Mouse (Mus musculus) neural tube, embryonic 10.5 days (tissue): ENCODE measurements at regions not wholly inside any gene's neighbourhood (a gene's known extent, or its start where the extent isn't known, plus 50 kb on each side); places are given as distances from the start of the nearest gene placed in this dataset.
"Not testable (repeated sequence)": the region's sequence is repeated elsewhere in the genome, so short reads cannot be mapped to it uniquely, and the experiment has no call there.

Experiments
- DNase-seq: peaks from one replicate; pipeline ENCODE4 v3.0.0-alpha.2; 2017; ENCODE audit warnings: low spot score; ENCODE audit errors: extremely low spot score

GRCm38 (mm10) chr17:47271979-47272677 is 96.6 kb upstream of the Mrps10 start:
- DNase-seq, result no peak

GRCm38 (mm10) chr17:47269053-47269891 is 99.4 kb upstream of the Mrps10 start:
- DNase-seq, result no peak

GRCm38 (mm10) chr17:47267843-47268242 is 100.8 kb upstream of the Mrps10 start:
- DNase-seq, result no peak

- no peak for DNase-seq
Measured at GRCm38 (mm10) chr17:47267076-47267475, 101.6 kb upstream of the Mrps10 start.

- DNase-seq, result no peak
Measured at GRCm38 (mm10) chr17:47266335-47266734, 102.4 kb upstream of the Mrps10 start.

- DNase-seq, result no peak
Measured at GRCm38 (mm10) chr17:47262986-47263385, 105.7 kb upstream of the Mrps10 start.

GRCm38 (mm10) chr17:47262141-47262540 is 106.5 kb upstream of the Mrps10 start:
- no peak for DNase-seq

GRCm38 (mm10) chr17:47260976-47261375 is 107.7 kb upstream of the Mrps10 start:
- DNase-seq, result no peak

- no peak for DNase-seq
Measured at GRCm38 (mm10) chr17:47258296-47258695, 110.4 kb upstream of the Mrps10 start.

- DNase-seq, result no peak
Measured at GRCm38 (mm10) chr17:47255209-47255608, 113.5 kb upstream of the Mrps10 start.

- no peak for DNase-seq
Measured at GRCm38 (mm10) chr17:47254026-47254425, 114.7 kb upstream of the Mrps10 start.

- no peak for DNase-seq
Measured at GRCm38 (mm10) chr17:47250001-47250400, 118.7 kb upstream of the Mrps10 start.

- no peak for DNase-seq
Measured at GRCm38 (mm10) chr17:47249176-47249575, 119.5 kb upstream of the Mrps10 start.

- DNase-seq, result no peak
Measured at GRCm38 (mm10) chr17:47248053-47248452, 120.6 kb upstream of the Mrps10 start.

- no peak for DNase-seq
Measured at GRCm38 (mm10) chr17:47247516-47247915, 121.2 kb upstream of the Mrps10 start.

- no peak for DNase-seq
Measured at GRCm38 (mm10) chr17:47246605-47247004, 122.1 kb upstream of the Mrps10 start.

GRCm38 (mm10) chr17:47245635-47246034 is 123.1 kb upstream of the Mrps10 start:
- no peak for DNase-seq

- DNase-seq, result no peak
Measured at GRCm38 (mm10) chr17:47239086-47239485, 129.6 kb upstream of the Mrps10 start.

GRCm38 (mm10) chr17:47237881-47238280 is 130.8 kb upstream of the Mrps10 start:
- DNase-seq, result not testable (repeated sequence)

GRCm38 (mm10) chr17:47234343-47234742 is 134.3 kb upstream of the Mrps10 start:
- DNase-seq, result no peak

GRCm38 (mm10) chr17:47233003-47233678 is 135.5 kb upstream of the Mrps10 start:
- no peak for DNase-seq

GRCm38 (mm10) chr17:47230715-47231114 is 138.0 kb upstream of the Mrps10 start:
- DNase-seq, result no peak
